Mouse (Mus musculus) ES-E14 (cell line): ENCODE measurements at regions not wholly inside any gene's neighbourhood (a gene's known extent, or its start where the extent isn't known, plus 50 kb on each side); places are given as distances from the start of the nearest gene placed in this dataset.
A peak's percentile ranks its signal among the peaks of the same experiment; 100 is the strongest.

Experiments used
- DNase-seq: peaks from one replicate; pipeline ENCODE4 v3.0.0-alpha.2; 2013; ENCODE audit warnings: low read depth, low spot score
- H3K27ac ChIP-seq: 2 replicates; pipeline ENCODE4 v1.5.1; 2012; ENCODE audit warnings: low read depth, mild to moderate bottlenecking, low read length, moderate library complexity, mixed read lengths; ENCODE audit not compliant: poor library complexity, insufficient read depth, severe bottlenecking
- H3K36me3 ChIP-seq: 2 replicates; pipeline ENCODE4 v1.6.1; 2012; ENCODE audit warnings: mild to moderate bottlenecking, low read length, moderate library complexity, mixed read lengths; ENCODE audit not compliant: control insufficient read depth, poor library complexity, insufficient read depth, severe bottlenecking
- H3K4me1 ChIP-seq, 2 experiments: fragments of 150-350 bp in 1 of 2; sonication (generic) in 1 of 2; 2 replicates each; pipeline ENCODE4 v1.6.1; 2012; ENCODE audit warnings: low read length in 2 of 2, mild to moderate bottlenecking in 1 of 2, mixed read lengths in 1 of 2; ENCODE audit not compliant: control insufficient read depth in 2 of 2, insufficient read depth in 2 of 2, poor library complexity in 1 of 2
- H3K4me3 ChIP-seq, 2 experiments: fragments of 150-350 bp in 1 of 2; sonication (generic) in 1 of 2; 2 replicates each; pipeline ENCODE4 v1.5.1; 2012; ENCODE audit warnings: low read length in 2 of 2, low read depth in 1 of 2, mild to moderate bottlenecking in 1 of 2, mixed read lengths in 1 of 2; ENCODE audit not compliant: insufficient read depth in 1 of 2, poor library complexity in 1 of 2, severe bottlenecking in 1 of 2
- H3K9ac ChIP-seq: 2 replicates; pipeline ENCODE4 v1.6.1; 2012; ENCODE audit warnings: low read depth, mild to moderate bottlenecking, low read length, mixed read lengths; ENCODE audit not compliant: poor library complexity, insufficient read depth, severe bottlenecking
- H3K9me3 ChIP-seq: fragments of 150-350 bp; sonication (generic); 2 replicates; pipeline ENCODE4 v1.6.1; 2012; ENCODE audit warnings: low read depth, mild to moderate bottlenecking, low read length; ENCODE audit not compliant: control insufficient read depth, insufficient read depth
- CHD2 ChIP-seq: IDR thresholded peaks from 2 replicates; pipeline ENCODE4 v1.6.1; 2014; ENCODE audit warnings: mild to moderate bottlenecking, low read depth, low read length, inconsistent platforms
- HCFC1 ChIP-seq: IDR thresholded peaks from 2 replicates; pipeline ENCODE4 v1.6.1; 2012; ENCODE audit warnings: low read length, inconsistent platforms, borderline replicate concordance; ENCODE audit not compliant: insufficient read depth
- MAFK ChIP-seq: IDR thresholded peaks from 2 replicates; pipeline ENCODE4 v1.6.1; 2014; ENCODE audit warnings: mild to moderate bottlenecking, low read depth, low read length, inconsistent platforms; ENCODE audit not compliant: insufficient read depth
- ZC3H11A ChIP-seq: IDR thresholded peaks from 2 replicates; pipeline ENCODE4 v1.6.1; 2012; ENCODE audit warnings: low read depth, mild to moderate bottlenecking, inconsistent platforms, low read length, borderline replicate concordance
- ZNF384 ChIP-seq: IDR thresholded peaks from 2 replicates; pipeline ENCODE4 v1.6.1; 2012; ENCODE audit warnings: low read depth, low read length, inconsistent platforms
- in situ Hi-C, 2 experiments: fragments of 600-800 bp; cut with MboI; formaldehyde crosslinking; loops; one replicate each; pipeline ENCODE4 v1.15.1; 2025; ENCODE audit warnings: low sequenced_read_pairs in 2 of 2, inconsistent platforms in 1 of 2; ENCODE audit not compliant: unreplicated experiment in 2 of 2

- no peak overlapping the region for H3K27ac ChIP-seq
- no peaks in the 10 kb centered on the region for H3K9me3 ChIP-seq
- H3K4me1 ChIP-seq = peaks cover 0 to 11% of the 10 kb centered on the region in 2 experiments; a peak in 1 of 4 replicates
- no peak for DNase-seq
- in situ Hi-C loops = no loop called here
- no peaks in the 10 kb centered on the region for H3K36me3 ChIP-seq
- no peak for TF ChIP-seq ZC3H11A
- TF ChIP-seq ZNF384 = no peak
- no peak for TF ChIP-seq MAFK
- no peak for TF ChIP-seq HCFC1
- no peak for TF ChIP-seq CHD2
- no peak overlapping the region for H3K4me3 ChIP-seq
- no peak overlapping the region for H3K9ac ChIP-seq
Observed at GRCm38 (mm10) chr1:120757283-120757821, 155.1 kb downstream of the En1 start.

- Histone ChIP-seq H3K9ac (no peak overlapping the region), H3K4me1 (peaks cover 0 to 14% of the 10 kb centered on the region in 2 experiments; a peak in 2 of 4 replicates), H3K9me3 (no peaks in the 10 kb centered on the region), H3K4me3 (no peak overlapping the region), H3K27ac (no peak overlapping the region), H3K36me3 (no peaks in the 10 kb centered on the region)
- in situ Hi-C loops = no loop called here
- TF ChIP-seq ZC3H11A = no peak
- DNase-seq = no peak
Observed at GRCm38 (mm10) chr1:120758172-120758571, 156.0 kb downstream of the En1 start.

- Histone ChIP-seq H3K4me1 (peaks cover 4 to 14% of the 10 kb centered on the region in 2 experiments; a peak in 3 of 4 replicates), H3K36me3 (no peaks in the 10 kb centered on the region), H3K9ac (no peak overlapping the region), H3K4me3 (no peak overlapping the region), H3K9me3 (no peaks in the 10 kb centered on the region), H3K27ac (no peak overlapping the region)
- TF ChIP-seq HCFC1 = no peak
- TF ChIP-seq CHD2 = no peak
- in situ Hi-C loops = no loop called here
- no peak for DNase-seq
Observed at GRCm38 (mm10) chr1:120758762-120759161, 156.5 kb downstream of the En1 start.

- peak; percentile 41 for DNase-seq
- TF ChIP-seq CHD2 = no peak
- TF ChIP-seq HCFC1 = no peak
- no peak for TF ChIP-seq ZC3H11A
- TF ChIP-seq ZNF384 = no peak
- TF ChIP-seq MAFK = no peak
- in situ Hi-C loops = no loop called here
- H3K4me3 ChIP-seq = no peak overlapping the region
- no peak overlapping the region for H3K27ac ChIP-seq
- H3K36me3 ChIP-seq = no peaks in the 10 kb centered on the region
- H3K9me3 ChIP-seq = no peaks in the 10 kb centered on the region
- H3K4me1 ChIP-seq = peaks cover 4 to 14% of the 10 kb centered on the region in 2 experiments; a peak in 3 of 4 replicates
- H3K9ac ChIP-seq = no peak overlapping the region
Observed at GRCm38 (mm10) chr1:120759380-120759779, 157.2 kb downstream of the En1 start.

- no peak overlapping the region for H3K9ac ChIP-seq
- no peak overlapping the region for H3K27ac ChIP-seq
- in situ Hi-C loops = no loop called here
- no peak for DNase-seq
- H3K4me3 ChIP-seq = no peak overlapping the region
- peaks cover 4 to 14% of the 10 kb centered on the region in 2 experiments; a peak in 3 of 4 replicates for H3K4me1 ChIP-seq
- no peaks in the 10 kb centered on the region for H3K9me3 ChIP-seq
- H3K36me3 ChIP-seq = no peaks in the 10 kb centered on the region
- TF ChIP-seq MAFK (no peak), ZNF384 (no peak), ZC3H11A (no peak), CHD2 (no peak), HCFC1 (no peak)
Observed at GRCm38 (mm10) chr1:120761364-120761763, 159.1 kb downstream of the En1 start.
